Mouse (Mus musculus) embryonic facial prominence, embryonic 13.5 days (tissue): ENCODE measurements around the gene Iqck. TPM values are rescaled to one million over a fixed set of nuclear protein-coding genes. Genes with fewer than 3 reads are reported as not detected.

ENCODE experiments used
- polyA plus RNA-seq: library from polyadenylated mRNA; unstranded; fragments of >200 nt; fragmentation: Nextera tagmentation; extraction: Ambion mirVana; gene quantifications from 2 replicates; pipeline ENCODE4 v1.2.1, GENCODE M21; 2015

The Iqck gene
- polyA plus RNA-seq, 1 experiment from 2014 or later = 3.0 TPM

Other genes starting within 250 kb of the Iqck start
- 70.4 and 71.3 TPM in 2 replicates for gene Gde1, start 150.0 kb upstream of the Iqck start, polyA plus RNA-seq
- 21.3 and 29.7 TPM in 2 replicates for gene Ccp110, start 143.2 kb upstream of the Iqck start, polyA plus RNA-seq
- 62.6 and 71.9 TPM in 2 replicates for gene Vps35l, start 115.5 kb upstream of the Iqck start, polyA plus RNA-seq
- gene Knop1, start 502 bp downstream of the Iqck start, polyA plus RNA-seq = 135 and 144 TPM in 2 replicates
- 9.7 and 11.5 TPM in 2 replicates for gene Gprc5b, start 139.5 kb downstream of the Iqck start, polyA plus RNA-seq